Mouse (Mus musculus) spleen, adult 10 weeks (tissue): ENCODE results near the gene Zfp280b. TPM values are rescaled to one million over a fixed set of nuclear protein-coding genes. Genes with fewer than 3 reads are reported as not detected.

Source experiments
- polyA plus RNA-seq: library from polyadenylated mRNA; stranded (reverse); fragments of 350-450 nt; fragmentation: Illumina TruSeq; extraction: RNeasy Lipid Tissue Mini Kit (QIAGEN cat#74804); gene quantifications from one replicate; pipeline ENCODE4 v1.2.3, GENCODE M21; 2015; ENCODE audit warnings: low replicate concordance; ENCODE audit not compliant: insufficient read depth

Zfp280b gene
- polyA plus RNA-seq, result 17.0 TPM

GRCm38 (mm10) chr10:76032402-76033118, at the start of gene Zfp280b:
TSS of gene Zfp280b (plus strand) at chr10:76032650.

Other genes starting within 250 kb of the Zfp280b start
- gene Gstt1, start 234.1 kb upstream of the Zfp280b start, polyA plus RNA-seq, result 12.8 TPM
- not detected for gene Gstt4, start 210.1 kb upstream of the Zfp280b start, polyA plus RNA-seq
- 22.7 TPM for gene Gstt2, start 195.2 kb upstream of the Zfp280b start, polyA plus RNA-seq
- 17.0 TPM for gene Mif, start 172.4 kb upstream of the Zfp280b start, polyA plus RNA-seq
- 9.6 TPM for gene Derl3, start 139.2 kb upstream of the Zfp280b start, polyA plus RNA-seq
- gene Smarcb1, start 111.0 kb upstream of the Zfp280b start, polyA plus RNA-seq, result 46.5 TPM
- 16.9 TPM for gene Chchd10, start 99.5 kb upstream of the Zfp280b start, polyA plus RNA-seq
- 2.9 TPM for gene Mmp11, start 96.2 kb upstream of the Zfp280b start, polyA plus RNA-seq
- 3.4 TPM for gene Gm867, start 92.0 kb upstream of the Zfp280b start, polyA plus RNA-seq
- 49.1 TPM for gene Vpreb3, start 89.6 kb upstream of the Zfp280b start, polyA plus RNA-seq
- gene Gm5134, start 78.1 kb upstream of the Zfp280b start, polyA plus RNA-seq, result 1.8 TPM
- gene Slc5a4b, start 78.3 kb downstream of the Zfp280b start, polyA plus RNA-seq, result not detected
- gene Slc5a4a, start 114.8 kb downstream of the Zfp280b start, polyA plus RNA-seq, result not detected
- 8.7 TPM for gene Prmt2, start 205.2 kb downstream of the Zfp280b start, polyA plus RNA-seq
- gene S100b, start 221.2 kb downstream of the Zfp280b start, polyA plus RNA-seq, result 0.41 TPM